Mouse (Mus musculus): ENCODE data around the gene Zfp965. TPM values are rescaled to one million over a fixed set of nuclear protein-coding genes. Genes with fewer than 3 reads are reported as not detected.
"Not testable (repeated sequence)": the region's sequence is repeated elsewhere in the genome, so short reads cannot be mapped to it uniquely, and the experiment has no call there.

Gene Zfp965
- total RNA-seq (2014; rRNA removed) (8.6 and 10.0 TPM in 2 replicates), polyA plus RNA-seq (2015; fragmentation: Nextera tagmentation; extraction: Ambion mirVana) (8.2 and 13.9 TPM in 2 replicates)

DNA sequence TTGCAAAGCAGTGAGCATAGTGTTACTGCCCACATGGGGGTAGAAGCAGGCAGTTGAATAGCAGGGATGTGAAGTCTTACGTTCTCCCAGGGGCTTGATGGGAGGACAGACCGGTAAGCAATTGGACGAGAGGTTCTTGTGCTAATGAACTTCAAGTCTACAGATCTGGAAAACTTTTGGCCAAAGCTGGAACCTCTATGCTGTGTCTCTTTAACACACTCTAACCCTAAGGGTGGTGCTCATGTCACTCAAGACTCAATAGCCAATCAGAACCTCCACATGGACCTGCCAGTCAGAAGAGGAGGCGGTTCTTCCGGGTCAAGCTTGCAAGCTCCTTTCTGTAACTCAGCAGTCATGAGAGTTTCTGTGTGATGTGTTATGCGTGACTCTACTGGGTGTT lies at the start of gene Zfp965:
Zfp965 (plus strand) TSS at position 301 of the 400 bp plus-strand sequence.
- H3K9ac ChIP-seq (replicated peaks; ENCODE audit: low read length); H3K36me3 ChIP-seq (ENCODE audit: insufficient read depth, low read length); H3K4me3 ChIP-seq (ENCODE audit: low read length); H3K27me3 ChIP-seq (ENCODE audit: insufficient read depth, low read length); ATAC-seq; H3K4me2 ChIP-seq (ENCODE audit: low read depth, low read length); H3K27ac ChIP-seq; H3K9me3 ChIP-seq (ENCODE audit: low read length); H3K4me1 ChIP-seq (ENCODE audit: insufficient read depth, low read length); DNase-seq (ENCODE audit: low spot score): not testable (repeated sequence)
- no CpG with 5 or more reads among the region's 6 CpGs for WGBS

DNA sequence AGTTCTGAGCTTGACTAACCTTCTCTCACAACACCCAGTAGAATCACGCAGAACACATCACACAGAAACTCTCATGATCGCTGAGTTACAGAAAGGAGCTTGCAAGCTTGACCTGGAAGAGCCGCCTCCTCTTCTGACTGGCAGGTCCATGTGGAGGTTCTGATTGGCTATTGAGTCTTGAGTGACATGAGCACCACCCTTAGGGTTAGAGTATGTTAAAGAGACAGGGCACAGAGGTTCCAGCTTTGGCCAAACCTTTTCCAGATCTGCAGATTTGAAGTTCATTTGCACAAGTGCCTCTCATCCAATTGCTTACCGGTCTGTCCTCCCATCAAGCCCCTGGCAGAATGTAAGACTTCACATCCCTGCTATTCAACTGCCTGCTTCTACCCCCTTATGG lies 34.1 kb upstream of the Zfp965 start, which contains the start of gene Gm4724:
Gm4724 (minus strand) TSS at position 101 of the 400 bp plus-strand sequence.
- DNase-seq (ENCODE audit: low spot score); ATAC-seq; H3K27me3 ChIP-seq (ENCODE audit: insufficient read depth, low read length); H3K27ac ChIP-seq; H3K9ac ChIP-seq (replicated peaks; ENCODE audit: low read length); H3K4me3 ChIP-seq (ENCODE audit: low read length); H3K9me3 ChIP-seq (ENCODE audit: low read length); H3K4me2 ChIP-seq (ENCODE audit: low read depth, low read length); H3K4me1 ChIP-seq (ENCODE audit: insufficient read depth, low read length); H3K36me3 ChIP-seq (ENCODE audit: insufficient read depth, low read length): not testable (repeated sequence)
- no CpG with 5 or more reads among the region's 4 CpGs for WGBS

Other genes with a start within 250 kb of the Zfp965 start
- gene Gm14440, start 194.9 kb upstream of the Zfp965 start, total RNA-seq (2014; rRNA removed): 2.2 TPM in 1 of 2 replicates, not detected in the other
- not detected in 2 replicates for gene Gm14440, start 194.9 kb upstream of the Zfp965 start, polyA plus RNA-seq (2015; fragmentation: Nextera tagmentation; extraction: Ambion mirVana)
- 8.9 and 9.6 TPM in 2 replicates for gene Gm4631, start 131.8 kb upstream of the Zfp965 start, total RNA-seq (2014; rRNA removed)
- gene Gm4631, start 131.8 kb upstream of the Zfp965 start, polyA plus RNA-seq (2015; fragmentation: Nextera tagmentation; extraction: Ambion mirVana): 7.8 and 8.6 TPM in 2 replicates
- 2.0 and 3.1 TPM in 2 replicates for gene Zfp968, start 97.5 kb upstream of the Zfp965 start, total RNA-seq (2014; rRNA removed)
- gene Zfp968, start 97.5 kb upstream of the Zfp965 start, polyA plus RNA-seq (2015; fragmentation: Nextera tagmentation; extraction: Ambion mirVana): 4.9 and 5.8 TPM in 2 replicates
- gene Gm4724, start 34.2 kb upstream of the Zfp965 start, total RNA-seq (2014; rRNA removed): 9.3 and 13.3 TPM in 2 replicates
- 18.2 and 36.8 TPM in 2 replicates for gene Gm4724, start 34.2 kb upstream of the Zfp965 start, polyA plus RNA-seq (2015; fragmentation: Nextera tagmentation; extraction: Ambion mirVana)
- gene Gm11007, start 174.0 kb downstream of the Zfp965 start, total RNA-seq (2014; rRNA removed): not detected in 2 replicates
- not detected in 2 replicates for gene Gm11007, start 174.0 kb downstream of the Zfp965 start, polyA plus RNA-seq (2015; fragmentation: Nextera tagmentation; extraction: Ambion mirVana)
- 1.3 TPM in 1 of 2 replicates, not detected in the other for gene Zfp969, start 233.7 kb downstream of the Zfp965 start, total RNA-seq (2014; rRNA removed)
- gene Zfp969, start 233.7 kb downstream of the Zfp965 start, polyA plus RNA-seq (2015; fragmentation: Nextera tagmentation; extraction: Ambion mirVana): 18.6 and 21.5 TPM in 2 replicates

Measured in hindbrain, postnatal 0 days (tissue).